Mouse (Mus musculus) CH12.LX (cell line): Measurements from ENCODE around the gene Pdss1. TPM values are rescaled to one million over a fixed set of nuclear protein-coding genes. Genes with fewer than 3 reads are reported as not detected.

Experiments used
- DNase-seq: peaks from one replicate; pipeline ENCODE4 v3.0.0-alpha.2; 2013; ENCODE audit errors: extremely low read depth
- H3K27ac ChIP-seq: 2 replicates; pipeline ENCODE4 v1.5.1; 2012; ENCODE audit warnings: low read depth, mild to moderate bottlenecking, control low read depth, moderate library complexity; ENCODE audit not compliant: insufficient read depth
- H3K27me3 ChIP-seq: replicated peaks from 2 replicates; pipeline ENCODE3; 2012; ENCODE audit warnings: inconsistent platforms
- H3K36me3 ChIP-seq, 2 experiments: replicated peaks in 1 of 2; 2 replicates each; pipeline versions ENCODE3 to v1.6.1; 2012; ENCODE audit warnings: inconsistent platforms in 1 of 2, low read length in 1 of 2, mild to moderate bottlenecking in 1 of 2, mixed read lengths in 1 of 2, moderate library complexity in 1 of 2; ENCODE audit not compliant: control insufficient read depth in 1 of 2, insufficient read depth in 1 of 2
- H3K4me1 ChIP-seq, 2 experiments: 2 replicates each; pipeline ENCODE4 v1.6.1; 2012; ENCODE audit warnings: inconsistent platforms in 1 of 2, moderate library complexity in 1 of 2; ENCODE audit not compliant: insufficient read depth in 2 of 2, control insufficient read depth in 1 of 2
- H3K4me2 ChIP-seq: 2 replicates; pipeline ENCODE4 v1.6.1; 2012; ENCODE audit warnings: low read depth, mild to moderate bottlenecking, control low read depth; ENCODE audit not compliant: poor library complexity, insufficient read depth, severe bottlenecking
- H3K4me3 ChIP-seq, 3 experiments: fragments of 150-350 bp in 1 of 3; sonication (generic) in 1 of 3; replicated peaks in 1 of 3; 2 replicates each; pipeline versions ENCODE3 to v1.5.1; 2011 to 2012; ENCODE audit warnings: low read depth in 2 of 3, low read length in 2 of 3, mild to moderate bottlenecking in 2 of 3, moderate library complexity in 2 of 3, control low read depth in 1 of 3, improper control_type of control experiment in 1 of 3, inconsistent platforms in 1 of 3, mixed read lengths in 1 of 3; ENCODE audit not compliant: poor library complexity in 1 of 3
- H3K79me2 ChIP-seq: replicated peaks from 2 replicates; pipeline ENCODE4 v1.6.1; 2012; ENCODE audit warnings: mild to moderate bottlenecking, moderate library complexity; ENCODE audit not compliant: control insufficient read depth, poor library complexity, insufficient read depth, severe bottlenecking; ENCODE audit errors: extremely low read depth
- H3K9ac ChIP-seq: 2 replicates; pipeline ENCODE4 v1.6.1; 2012; ENCODE audit warnings: low read depth, mild to moderate bottlenecking, control low read depth, moderate library complexity; ENCODE audit not compliant: insufficient read depth
- H3K9me3 ChIP-seq: replicated peaks from 2 replicates; pipeline ENCODE3; 2012; ENCODE audit warnings: low read length, inconsistent platforms, mixed read lengths
- BHLHE40 ChIP-seq: IDR thresholded peaks from 2 replicates; pipeline ENCODE4 v1.6.1; 2011; ENCODE audit warnings: mild to moderate bottlenecking, low read depth, low read length, improper control_type of control experiment
- CHD1 ChIP-seq: IDR thresholded peaks from 2 replicates; pipeline ENCODE4 v1.6.1; 2012; ENCODE audit warnings: low read depth, low read length, improper control_type of control experiment, inconsistent platforms
- CTCF ChIP-seq, 2 experiments: IDR thresholded peaks in 1 of 2; conservative IDR thresholded peaks in 1 of 2; 2 replicates each; pipeline ENCODE4 v1.5.1; 2011 to 2012; ENCODE audit warnings: low read depth in 2 of 2, low read length in 2 of 2, improper control_type of control experiment in 1 of 2, inconsistent platforms in 1 of 2, mild to moderate bottlenecking in 1 of 2, moderate library complexity in 1 of 2
- E2F4 ChIP-seq: IDR thresholded peaks from 2 replicates; pipeline ENCODE4 v1.6.1; 2011; ENCODE audit warnings: low read depth, low read length, improper control_type of control experiment; ENCODE audit not compliant: insufficient replicate concordance
- EP300 ChIP-seq: IDR thresholded peaks from 2 replicates; pipeline ENCODE4 v1.6.1; 2011; ENCODE audit warnings: low read length, improper control_type of control experiment
- HCFC1 ChIP-seq: IDR thresholded peaks from 2 replicates; pipeline ENCODE4 v1.6.1; 2012; ENCODE audit warnings: low read depth, mild to moderate bottlenecking, inconsistent platforms, low read length, improper control_type of control experiment
- JUND ChIP-seq: conservative IDR thresholded peaks from 2 replicates; pipeline ENCODE4 v1.6.1; 2011; ENCODE audit warnings: low read depth, low read length, improper control_type of control experiment
- KAT2A ChIP-seq: IDR thresholded peaks from 2 replicates; pipeline ENCODE4 v1.6.1; 2012; ENCODE audit warnings: low read length, improper control_type of control experiment, inconsistent platforms; ENCODE audit not compliant: insufficient replicate concordance
- MAX ChIP-seq: IDR thresholded peaks from 2 replicates; pipeline ENCODE4 v1.6.1; 2011; ENCODE audit warnings: low read length, improper control_type of control experiment
- MXI1 ChIP-seq: IDR thresholded peaks from 2 replicates; pipeline ENCODE4 v1.6.1; 2011; ENCODE audit warnings: mild to moderate bottlenecking, low read depth, low read length, improper control_type of control experiment
- MYC ChIP-seq: IDR thresholded peaks from 2 replicates; pipeline ENCODE4 v1.6.1; 2011; ENCODE audit warnings: low read depth, mild to moderate bottlenecking, improper control_type of control experiment, low read length
- PAX5 ChIP-seq: IDR thresholded peaks from 2 replicates; pipeline ENCODE4 v1.6.1; 2012; ENCODE audit warnings: low read length, inconsistent platforms, mixed read lengths
- RAD21 ChIP-seq: IDR thresholded peaks from 2 replicates; pipeline ENCODE4 v1.6.1; 2011; ENCODE audit warnings: low read depth, mild to moderate bottlenecking, low read length, improper control_type of control experiment, moderate library complexity
- USF2 ChIP-seq: conservative IDR thresholded peaks from 2 replicates; pipeline ENCODE4 v1.6.1; 2011; ENCODE audit warnings: low read depth, low read length, improper control_type of control experiment
- ZNF384 ChIP-seq: IDR thresholded peaks from 2 replicates; pipeline ENCODE4 v1.6.1; 2012; ENCODE audit warnings: low read depth, low read length, improper control_type of control experiment, inconsistent platforms
- dilution Hi-C: fragments of 300-500 bp; cut with MboI; formaldehyde crosslinking; loops from 2 replicates; pipeline ENCODE4 v1.14.3; 2020; ENCODE audit warnings: low sequenced_read_pairs; ENCODE audit not compliant: extremely low pct_unique_long_range_greater_than_20kb, extremely low pct_ligation_motif_present
- in situ Hi-C: fragments of 300-500 bp; cut with MboI; formaldehyde crosslinking; loops from 3 replicates; pipeline ENCODE4 v1.14.3; 2019; ENCODE audit warnings: low sequenced_read_pairs, low pct_ligation_motif_present, low pct_unique_long_range_greater_than_20kb, mixed read lengths
- polyA plus RNA-seq: library from polyadenylated mRNA; unstranded; fragments of >175 nt; gene quantifications from 2 replicates; pipeline ENCODE4 v1.2.1, GENCODE M21; 2012; ENCODE audit warnings: low read depth; ENCODE audit not compliant: insufficient read length
- total RNA-seq, 2 experiments: library from RNA; depleted of rRNA; stranded (reverse); fragments of 300-350 nt in 1 of 2; fragments of >200 nt in 1 of 2; gene quantifications; 2 replicates each; pipeline ENCODE4 v1.2.3; 2012 to 2014

Gene Pdss1
- total and polyA plus RNA-seq, 3 experiments = 14.2 to 29.0 (median 27.6) TPM

- H3K4me3 ChIP-seq = no peak overlapping the region
- dilution Hi-C loops = no loop called here
- no peak overlapping the region for H3K4me2 ChIP-seq
- peaks cover 0 to 6% of the 10 kb centered on the region in 2 experiments; a peak in 1 of 4 replicates for H3K4me1 ChIP-seq
- peaks cover under 1% of the 10 kb centered on the region for H3K79me2 ChIP-seq
- TF ChIP-seq E2F4 = no peak
- TF ChIP-seq MXI1 = no peak
- TF ChIP-seq KAT2A = no peak
- no peak for TF ChIP-seq JUND
- no peak for TF ChIP-seq USF2
- TF ChIP-seq HCFC1 = no peak
- TF ChIP-seq, all 38 proteins: peak for 0
- no peak for DNase-seq
- H3K9ac ChIP-seq = no peak overlapping the region
- H3K27ac ChIP-seq = no peak overlapping the region
- H3K36me3 ChIP-seq = peaks cover 0 to 9% of the 10 kb centered on the region in 2 experiments
- no peaks in the 10 kb centered on the region for H3K9me3 ChIP-seq
- in situ Hi-C loops = no loop called here
- no peaks in the 10 kb centered on the region for H3K27me3 ChIP-seq
These were observed 82.2 kb downstream of the Pdss1 start for GRCm38 (mm10) chr2:22977387-22977973.

- in situ Hi-C loops (no loop called here), dilution Hi-C loops (no loop called here)
- Histone ChIP-seq H3K4me3 (no peak overlapping the region), H3K4me1 (peaks cover 5 to 46% of the 10 kb centered on the region in 2 experiments; a peak in 3 of 4 replicates), H3K9ac (no peak overlapping the region), H3K4me2 (peak overlapping the region; percentile 56), H3K27ac (no peak overlapping the region), H3K79me2 (peaks cover 10% of the 10 kb centered on the region), H3K36me3 (peaks cover 0 to 15% of the 10 kb centered on the region in 2 experiments), H3K9me3 (no peaks in the 10 kb centered on the region), H3K27me3 (no peaks in the 10 kb centered on the region)
- peak; percentile 77 for DNase-seq
- TF ChIP-seq MYC (0 out of 2 replicates have a peak, but pooled peaks have one; percentile 29), ZNF384 (no peak), MAX (0 out of 2 replicates have a peak, but pooled peaks have one; percentile 14), PAX5 (peak; percentile 56; the same call in 1 of the 2 replicates), RAD21 (no peak), CHD1 (no peak), BHLHE40 (peak; percentile 64), CTCF (conservative IDR thresholded peaks at IDR 0.05 in 1 of 2, IDR thresholded peaks at IDR 0.05 in 1 of 2; ENCODE audit: low read depth in 2 of 2, low read length in 2 of 2) (no peak), MXI1 (peak; percentile 47; the same call in 1 of the 2 replicates), EP300 (peak; percentile 54; the same call in 1 of the 2 replicates)
These were observed 90.8 kb downstream of the Pdss1 start for GRCm38 (mm10) chr2:22985973-22986657.

Other genes starting within 250 kb of the Pdss1 start
- 4.0 and 5.6 TPM in 2 replicates for gene Apbb1ip, start 121.4 kb upstream of the Pdss1 start, total RNA-seq (2012; rRNA removed)
- gene Apbb1ip, start 121.4 kb upstream of the Pdss1 start, total RNA-seq (2014; rRNA removed) = 2.7 and 3.5 TPM in 2 replicates
- gene Apbb1ip, start 121.4 kb upstream of the Pdss1 start, polyA plus RNA-seq = 51.4 and 59.9 TPM in 2 replicates
- gene Abi1, start 144.7 kb downstream of the Pdss1 start, total RNA-seq (2012; rRNA removed) = 43.1 and 45.7 TPM in 2 replicates
- 104 and 112 TPM in 2 replicates for gene Abi1, start 144.7 kb downstream of the Pdss1 start, total RNA-seq (2014; rRNA removed)
- 65.0 and 74.6 TPM in 2 replicates for gene Abi1, start 144.7 kb downstream of the Pdss1 start, polyA plus RNA-seq
- gene Acbd5, start 172.6 kb downstream of the Pdss1 start, total RNA-seq (2012; rRNA removed) = 10.9 and 11.6 TPM in 2 replicates
- gene Acbd5, start 172.6 kb downstream of the Pdss1 start, total RNA-seq (2014; rRNA removed) = 15.2 and 16.3 TPM in 2 replicates
- 12.5 and 13.9 TPM in 2 replicates for gene Acbd5, start 172.6 kb downstream of the Pdss1 start, polyA plus RNA-seq